Mouse (Mus musculus) liver, embryonic 14.5 days (tissue): ENCODE data around the gene Il1r1.

Source experiments
- CTCF ChIP-seq: IDR thresholded peaks from 2 replicates; pipeline ENCODE4 v1.5.1; 2016; ENCODE audit warnings: antibody characterized with exemption, low read depth, control low read depth
- EP300 ChIP-seq: IDR thresholded peaks from 2 replicates; pipeline ENCODE4 v1.6.1; 2016; ENCODE audit warnings: antibody characterized with exemption, low read depth

GRCm38 (mm10) chr1:40294824-40295223, 69.9 kb downstream of the Il1r1 start:
- TF ChIP-seq CTCF (no peak), EP300 (no peak)
